Mouse (Mus musculus) CH12.LX (cell line): ENCODE measurements at regions not wholly inside any gene's neighbourhood (a gene's known extent, or its start where the extent isn't known, plus 50 kb on each side); places are given as distances from the start of the nearest gene placed in this dataset.

Experiments
- DNase-seq: peaks from one replicate; pipeline ENCODE4 v3.0.0-alpha.2; 2013; ENCODE audit errors: extremely low read depth
- H3K27ac ChIP-seq: 2 replicates; pipeline ENCODE4 v1.5.1; 2012; ENCODE audit warnings: low read depth, mild to moderate bottlenecking, control low read depth, moderate library complexity; ENCODE audit not compliant: insufficient read depth
- H3K27me3 ChIP-seq: replicated peaks from 2 replicates; pipeline ENCODE3; 2012; ENCODE audit warnings: inconsistent platforms
- H3K36me3 ChIP-seq, 2 experiments: replicated peaks in 1 of 2; 2 replicates each; pipeline versions ENCODE3 to v1.6.1; 2012; ENCODE audit warnings: inconsistent platforms in 1 of 2, low read length in 1 of 2, mild to moderate bottlenecking in 1 of 2, mixed read lengths in 1 of 2, moderate library complexity in 1 of 2; ENCODE audit not compliant: control insufficient read depth in 1 of 2, insufficient read depth in 1 of 2
- H3K4me1 ChIP-seq, 2 experiments: 2 replicates each; pipeline ENCODE4 v1.6.1; 2012; ENCODE audit warnings: inconsistent platforms in 1 of 2, moderate library complexity in 1 of 2; ENCODE audit not compliant: insufficient read depth in 2 of 2, control insufficient read depth in 1 of 2
- H3K4me2 ChIP-seq: 2 replicates; pipeline ENCODE4 v1.6.1; 2012; ENCODE audit warnings: low read depth, mild to moderate bottlenecking, control low read depth; ENCODE audit not compliant: poor library complexity, insufficient read depth, severe bottlenecking
- H3K4me3 ChIP-seq, 3 experiments: fragments of 150-350 bp in 1 of 3; sonication (generic) in 1 of 3; replicated peaks in 1 of 3; 2 replicates each; pipeline versions ENCODE3 to v1.5.1; 2011 to 2012; ENCODE audit warnings: low read depth in 2 of 3, low read length in 2 of 3, mild to moderate bottlenecking in 2 of 3, moderate library complexity in 2 of 3, control low read depth in 1 of 3, improper control_type of control experiment in 1 of 3, inconsistent platforms in 1 of 3, mixed read lengths in 1 of 3; ENCODE audit not compliant: poor library complexity in 1 of 3
- H3K79me2 ChIP-seq: replicated peaks from 2 replicates; pipeline ENCODE4 v1.6.1; 2012; ENCODE audit warnings: mild to moderate bottlenecking, moderate library complexity; ENCODE audit not compliant: control insufficient read depth, poor library complexity, insufficient read depth, severe bottlenecking; ENCODE audit errors: extremely low read depth
- H3K9ac ChIP-seq: 2 replicates; pipeline ENCODE4 v1.6.1; 2012; ENCODE audit warnings: low read depth, mild to moderate bottlenecking, control low read depth, moderate library complexity; ENCODE audit not compliant: insufficient read depth
- H3K9me3 ChIP-seq: replicated peaks from 2 replicates; pipeline ENCODE3; 2012; ENCODE audit warnings: low read length, inconsistent platforms, mixed read lengths
- BHLHE40 ChIP-seq: IDR thresholded peaks from 2 replicates; pipeline ENCODE4 v1.6.1; 2011; ENCODE audit warnings: mild to moderate bottlenecking, low read depth, low read length, improper control_type of control experiment
- CTCF ChIP-seq, 2 experiments: IDR thresholded peaks in 1 of 2; conservative IDR thresholded peaks in 1 of 2; 2 replicates each; pipeline ENCODE4 v1.5.1; 2011 to 2012; ENCODE audit warnings: low read depth in 2 of 2, low read length in 2 of 2, improper control_type of control experiment in 1 of 2, inconsistent platforms in 1 of 2, mild to moderate bottlenecking in 1 of 2, moderate library complexity in 1 of 2
- E2F4 ChIP-seq: IDR thresholded peaks from 2 replicates; pipeline ENCODE4 v1.6.1; 2011; ENCODE audit warnings: low read depth, low read length, improper control_type of control experiment; ENCODE audit not compliant: insufficient replicate concordance
- EP300 ChIP-seq: IDR thresholded peaks from 2 replicates; pipeline ENCODE4 v1.6.1; 2011; ENCODE audit warnings: low read length, improper control_type of control experiment
- GABPA ChIP-seq: IDR thresholded peaks from 2 replicates; pipeline ENCODE4 v1.6.1; 2012; ENCODE audit warnings: low read depth, low read length, improper control_type of control experiment, inconsistent platforms; ENCODE audit not compliant: insufficient replicate concordance
- HCFC1 ChIP-seq: IDR thresholded peaks from 2 replicates; pipeline ENCODE4 v1.6.1; 2012; ENCODE audit warnings: low read depth, mild to moderate bottlenecking, inconsistent platforms, low read length, improper control_type of control experiment
- IRF4 ChIP-seq: IDR thresholded peaks from 2 replicates; pipeline ENCODE4 v1.6.1; 2014; ENCODE audit warnings: low read depth, mild to moderate bottlenecking, inconsistent platforms, low read length, improper control_type of control experiment
- JUN ChIP-seq: IDR thresholded peaks from 2 replicates; pipeline ENCODE4 v1.6.1; 2011; ENCODE audit warnings: low read depth, mild to moderate bottlenecking, low read length, improper control_type of control experiment, moderate library complexity; ENCODE audit not compliant: insufficient read depth
- KAT2A ChIP-seq: IDR thresholded peaks from 2 replicates; pipeline ENCODE4 v1.6.1; 2012; ENCODE audit warnings: low read length, improper control_type of control experiment, inconsistent platforms; ENCODE audit not compliant: insufficient replicate concordance
- MEF2A ChIP-seq: IDR thresholded peaks from 2 replicates; pipeline ENCODE4 v1.6.1; 2014; ENCODE audit warnings: low read depth, mild to moderate bottlenecking, inconsistent platforms, low read length, improper control_type of control experiment, borderline replicate concordance
- MYC ChIP-seq: IDR thresholded peaks from 2 replicates; pipeline ENCODE4 v1.6.1; 2011; ENCODE audit warnings: low read depth, mild to moderate bottlenecking, improper control_type of control experiment, low read length
- NELFE ChIP-seq: IDR thresholded peaks from 2 replicates; pipeline ENCODE4 v1.6.1; 2011; ENCODE audit warnings: low read depth, low read length, improper control_type of control experiment
- POLR2AphosphoS2 ChIP-seq: IDR thresholded peaks from 2 replicates; pipeline ENCODE4 v1.6.1; 2011; ENCODE audit warnings: low read depth, low read length, improper control_type of control experiment
- SIN3A ChIP-seq: IDR thresholded peaks from 2 replicates; pipeline ENCODE4 v1.6.1; 2012; ENCODE audit warnings: low read length, improper control_type of control experiment, inconsistent platforms
- TBP ChIP-seq: conservative IDR thresholded peaks from 2 replicates; pipeline ENCODE4 v1.6.1; 2011; ENCODE audit warnings: low read depth, low read length, improper control_type of control experiment
- UBTF ChIP-seq: IDR thresholded peaks from 2 replicates; pipeline ENCODE4 v1.6.1; 2012; ENCODE audit warnings: low read depth, mild to moderate bottlenecking, inconsistent platforms, low read length, improper control_type of control experiment, moderate library complexity
- ZKSCAN1 ChIP-seq: IDR thresholded peaks from 2 replicates; pipeline ENCODE4 v1.6.1; 2012; ENCODE audit warnings: low read depth, inconsistent platforms, low read length, improper control_type of control experiment, borderline replicate concordance
- ZMIZ1 ChIP-seq: IDR thresholded peaks from 2 replicates; pipeline ENCODE4 v1.6.1; 2012; ENCODE audit warnings: low read depth, mild to moderate bottlenecking, inconsistent platforms, low read length, improper control_type of control experiment
- ZNF384 ChIP-seq: IDR thresholded peaks from 2 replicates; pipeline ENCODE4 v1.6.1; 2012; ENCODE audit warnings: low read depth, low read length, improper control_type of control experiment, inconsistent platforms
- dilution Hi-C: fragments of 300-500 bp; cut with MboI; formaldehyde crosslinking; loops from 2 replicates; pipeline ENCODE4 v1.14.3; 2020; ENCODE audit warnings: low sequenced_read_pairs; ENCODE audit not compliant: extremely low pct_unique_long_range_greater_than_20kb, extremely low pct_ligation_motif_present
- in situ Hi-C: fragments of 300-500 bp; cut with MboI; formaldehyde crosslinking; loops from 3 replicates; pipeline ENCODE4 v1.14.3; 2019; ENCODE audit warnings: low sequenced_read_pairs, low pct_ligation_motif_present, low pct_unique_long_range_greater_than_20kb, mixed read lengths

DNA sequence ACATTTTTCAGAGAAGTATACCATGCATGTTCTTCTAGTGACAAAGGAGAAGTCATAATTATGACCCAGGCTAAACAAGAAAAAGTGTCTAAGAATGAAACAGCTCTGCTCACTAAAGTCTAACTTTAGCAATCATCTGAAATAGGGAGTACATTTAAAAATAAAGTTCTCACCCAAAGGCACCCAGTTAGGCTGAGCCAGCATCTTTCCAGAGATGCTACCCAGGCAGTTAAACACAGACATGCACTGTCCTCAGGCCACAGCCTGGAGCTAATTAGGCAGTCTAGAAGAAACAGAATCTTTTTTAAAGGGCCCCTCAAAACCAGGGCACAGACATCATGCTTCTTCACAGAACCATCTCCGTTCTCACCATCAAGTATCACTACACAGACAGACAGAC, 61.6 kb upstream of the Setmar start:
- H3K36me3 ChIP-seq = no peaks in the 10 kb centered on the region
- DNase-seq = no peak
- TF ChIP-seq E2F4 = no peak
- TF ChIP-seq NELFE = no peak
- TF ChIP-seq MYC = no peak
- no peak for TF ChIP-seq KAT2A
- no peak for TF ChIP-seq UBTF
- no peak for TF ChIP-seq IRF4
- no peak for TF ChIP-seq BHLHE40
- no peak for TF ChIP-seq MEF2A
- TF ChIP-seq JUN = no peak
- no peak for TF ChIP-seq ZKSCAN1
- TF ChIP-seq POLR2AphosphoS2 = no peak
- no peak for TF ChIP-seq EP300
- TF ChIP-seq ZMIZ1 = no peak
- no peak for TF ChIP-seq HCFC1
- no peak for TF ChIP-seq GABPA
- no peak for TF ChIP-seq CTCF (conservative IDR thresholded peaks at IDR 0.05 in 1 of 2, IDR thresholded peaks at IDR 0.05 in 1 of 2; ENCODE audit: low read depth in 2 of 2, low read length in 2 of 2)
- no peaks in the 10 kb centered on the region for H3K9me3 ChIP-seq
- in situ Hi-C loops = no loop called here
- no peaks in the 10 kb centered on the region for H3K79me2 ChIP-seq
- H3K27me3 ChIP-seq = peaks cover 22% of the 10 kb centered on the region
- no peak overlapping the region for H3K27ac ChIP-seq
- H3K9ac ChIP-seq = no peak overlapping the region
- dilution Hi-C loops = no loop called here
- H3K4me3 ChIP-seq = no peak overlapping the region
- H3K4me1 ChIP-seq = no peaks in the 10 kb centered on the region
- H3K4me2 ChIP-seq = no peak overlapping the region

- Histone ChIP-seq H3K9ac (no peak overlapping the region), H3K9me3 (peaks cover 2% of the 10 kb centered on the region), H3K27me3 (peaks cover 35% of the 10 kb centered on the region), H3K27ac (no peak overlapping the region), H3K4me1 (no peaks in the 10 kb centered on the region), H3K4me2 (no peak overlapping the region), H3K79me2 (no peaks in the 10 kb centered on the region), H3K36me3 (no peaks in the 10 kb centered on the region), H3K4me3 (no peak overlapping the region)
- no peak for DNase-seq
- dilution Hi-C loops = no loop called here
- in situ Hi-C loops = no loop called here
- TF ChIP-seq ZNF384 (no peak), SIN3A (no peak), TBP (no peak), JUN (no peak), IRF4 (no peak)
These were observed 56.5 kb upstream of the Setmar start for GRCm38 (mm10) chr6:108008323-108008722.
